Comparison of ENCODE assay signal across 8 mouse cellular contexts in the genomic region with DNA sequence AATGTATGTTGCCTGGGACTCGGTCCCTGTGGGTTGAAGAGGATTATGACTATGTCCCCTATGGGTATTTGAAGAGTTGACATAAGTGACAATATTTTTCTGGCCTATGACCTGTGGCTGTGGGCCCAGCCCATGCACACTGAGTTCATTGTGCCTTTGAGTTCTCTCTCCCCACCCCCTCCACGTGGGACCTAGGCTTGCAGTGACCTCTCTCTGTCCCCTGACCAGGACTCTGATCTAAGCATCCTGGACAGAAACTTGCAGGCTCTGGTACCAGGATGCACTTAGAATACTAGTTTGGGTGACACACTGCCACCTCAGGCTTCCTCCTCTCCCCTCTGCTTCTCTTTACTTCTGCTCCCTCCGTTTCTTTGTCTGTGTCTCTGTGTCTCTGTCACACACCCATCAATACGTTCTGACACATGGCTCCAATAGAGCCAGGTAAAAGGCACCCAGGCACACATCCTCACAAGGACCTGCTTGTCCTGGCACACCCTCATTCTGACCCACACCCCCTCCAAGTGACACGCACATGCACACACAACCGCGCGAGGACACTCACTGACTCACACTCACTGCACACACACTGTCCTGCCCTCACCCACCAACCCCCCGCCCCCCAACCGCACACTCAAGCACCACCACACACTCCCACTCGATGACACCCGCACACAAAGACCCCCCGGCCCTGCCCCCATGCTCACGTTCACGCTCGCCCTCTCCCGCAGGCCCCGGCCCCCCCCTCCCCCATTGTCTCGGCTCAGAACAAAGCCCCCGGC. TPM values are rescaled to one million over a fixed set of nuclear protein-coding genes. Genes with fewer than 3 reads are reported as not detected.
DNase-seq lines count a peak whose midpoint lies in the region; ATAC-seq and TF ChIP-seq lines count a peak whose summit lies in the region.

No protein-coding gene starts in this region.

- TF ChIP-seq POLR2A in testis, adult 2 months (IDR thresholded peaks at IDR 0.05; ENCODE audit: control insufficient read depth, low read depth, low read length) = no peak

- ATAC-seq in liver, postnatal 0 days = peak; percentile 63
- ATAC-seq in erythroblast, adult 5-6 weeks (replicated peaks; ENCODE audit: low FRiP score, poor library complexity, severe bottlenecking) = no peak
- no peak for ATAC-seq in erythroid progenitor cell, adult 5-6 weeks (replicated peaks; ENCODE audit: low FRiP score, poor library complexity, severe bottlenecking)

- no peak for TF ChIP-seq CTCF in testis, adult 2 months (IDR thresholded peaks at IDR 0.05; ENCODE audit: control insufficient read depth, insufficient read depth, insufficient replicate concordance, low read depth, low read length)
- no peak for TF ChIP-seq CTCF in liver, postnatal 0 days (IDR thresholded peaks at IDR 0.05; ENCODE audit: low read depth)

- no peak for TF ChIP-seq EP300 in liver, postnatal 0 days (IDR thresholded peaks at IDR 0.05; ENCODE audit: low read depth)

- H3K4me1 ChIP-seq in testis, adult 2 months (ENCODE audit: control insufficient read depth, insufficient read depth, low read length) = peaks cover 10% of the 10 kb centered on the region
- 0 out of 2 replicates have a peak, but pooled peaks cover 4% of the 10 kb centered on the region for H3K4me1 ChIP-seq in liver, postnatal 0 days (ENCODE audit: insufficient read depth)

- no peaks in the 10 kb centered on the region for H3K36me3 ChIP-seq in testis, adult 2 months (ENCODE audit: control insufficient read depth, insufficient read depth, low read length)
- H3K36me3 ChIP-seq in liver, postnatal 0 days (replicated peaks; ENCODE audit: insufficient read depth, low read length) = no peaks in the 10 kb centered on the region

- H3K4me3 ChIP-seq in testis, adult 2 months (ENCODE audit: control insufficient read depth, low read depth, low read length) = peak overlapping the region; percentile 83
- peak overlapping the region; percentile 48 for H3K4me3 ChIP-seq in liver, postnatal 0 days (ENCODE audit: low read depth, low read length)

- WGBS in liver, postnatal 0 days (ENCODE audit: insufficient replicate concordance) = 19% methylated on average over 19 of the region's 20 CpGs

- H3K9me3 ChIP-seq in liver, postnatal 0 days (ENCODE audit: low read length) = no peaks in the 10 kb centered on the region

- no peak overlapping the region for H3K27ac ChIP-seq in testis, adult 2 months (ENCODE audit: control insufficient read depth, insufficient read depth, low read depth, low read length)
- H3K27ac ChIP-seq in liver, postnatal 0 days (ENCODE audit: low read depth) = 0 out of 2 replicates have a peak overlapping the region, but pooled peaks have one; percentile 24

- peak; percentile 57 to 59 for DNase-seq in cerebellum, postnatal 10 days
- no peak for DNase-seq in cerebellum, adult 9-10 months
- no peak for DNase-seq in testis, postnatal 14 days (ENCODE audit: low spot score)
- peak; percentile 40 for DNase-seq in liver, postnatal 0 days
- no peak for DNase-seq in thymus, postnatal 25 days

- peak overlapping the region; percentile 67 for H3K4me2 ChIP-seq in liver, postnatal 0 days (ENCODE audit: low read depth, low read length)

- H3K9ac ChIP-seq in liver, postnatal 0 days (replicated peaks) = peak overlapping the region; percentile 45; the same call in 1 of the 2 replicates

- H3K27me3 ChIP-seq in testis, adult 2 months (ENCODE audit: control insufficient read depth, insufficient read depth, low read length) = peaks cover 4% of the 10 kb centered on the region; the same call in 1 of the 2 replicates
- peaks cover 35% of the 10 kb centered on the region for H3K27me3 ChIP-seq in liver, postnatal 0 days (ENCODE audit: insufficient read depth, low read length)

RNA-seq across cellular contexts. Expression of a gene that starts 0.8 kb away (rescaled TPM):
- polyA plus RNA-seq in testis, adult 2 months (2012; rRNA removed) = 3.2 and 5.5 TPM in 2 replicates
- polyA plus RNA-seq in liver, postnatal 0 days (2015; fragmentation: Nextera tagmentation; extraction: Ambion mirVana) = 0.45 and 0.58 TPM in 2 replicates
- total RNA-seq in erythroblast, adult 5-6 weeks (2015; ENCODE audit: low replicate concordance) = not detected in 2 replicates
- total RNA-seq in erythroblast, adult 5-6 weeks (2017; ENCODE audit: low replicate concordance) = 0.17 TPM in 1 of 2 replicates, not detected in the other
- total RNA-seq in erythroid progenitor cell, adult 5-6 weeks (2015; ENCODE audit: low replicate concordance) = not detected in 2 replicates
- not detected in 2 replicates for total RNA-seq in erythroid progenitor cell, adult 5-6 weeks (2017; ENCODE audit: low replicate concordance)

RNA-seq across cellular contexts. Expression of a gene that starts 24.2 kb away (rescaled TPM):
- polyA plus RNA-seq in testis, adult 2 months (2012; rRNA removed) = 73.3 and 97.2 TPM in 2 replicates
- polyA plus RNA-seq in liver, postnatal 0 days (2015; fragmentation: Nextera tagmentation; extraction: Ambion mirVana) = 405 and 416 TPM in 2 replicates
- total RNA-seq in erythroblast, adult 5-6 weeks (2015; ENCODE audit: low replicate concordance) = 52.9 and 69.0 TPM in 2 replicates
- 13.7 and 34.7 TPM in 2 replicates for total RNA-seq in erythroblast, adult 5-6 weeks (2017; ENCODE audit: low replicate concordance)
- 27.8 and 38.1 TPM in 2 replicates for total RNA-seq in erythroid progenitor cell, adult 5-6 weeks (2015; ENCODE audit: low replicate concordance)
- 15.9 and 28.3 TPM in 2 replicates for total RNA-seq in erythroid progenitor cell, adult 5-6 weeks (2017; ENCODE audit: low replicate concordance)

RNA-seq across cellular contexts. Expression of a gene that starts 34.7 kb away (rescaled TPM):
- 9.9 and 10.5 TPM in 2 replicates for polyA plus RNA-seq in testis, adult 2 months (2012; rRNA removed)
- 60.9 and 65.8 TPM in 2 replicates for polyA plus RNA-seq in liver, postnatal 0 days (2015; fragmentation: Nextera tagmentation; extraction: Ambion mirVana)
- 34.0 and 41.8 TPM in 2 replicates for total RNA-seq in erythroblast, adult 5-6 weeks (2015; ENCODE audit: low replicate concordance)
- total RNA-seq in erythroblast, adult 5-6 weeks (2017; ENCODE audit: low replicate concordance) = 14.2 and 19.1 TPM in 2 replicates
- total RNA-seq in erythroid progenitor cell, adult 5-6 weeks (2015; ENCODE audit: low replicate concordance) = 61.2 and 72.8 TPM in 2 replicates
- total RNA-seq in erythroid progenitor cell, adult 5-6 weeks (2017; ENCODE audit: low replicate concordance) = 35.4 and 38.4 TPM in 2 replicates

RNA-seq across cellular contexts. Expression of a gene that starts 42.5 kb away (rescaled TPM):
- polyA plus RNA-seq in testis, adult 2 months (2012; rRNA removed) = 472 and 503 TPM in 2 replicates
- polyA plus RNA-seq in liver, postnatal 0 days (2015; fragmentation: Nextera tagmentation; extraction: Ambion mirVana) = 104 and 110 TPM in 2 replicates
- 71.5 and 113 TPM in 2 replicates for total RNA-seq in erythroblast, adult 5-6 weeks (2015; ENCODE audit: low replicate concordance)
- total RNA-seq in erythroblast, adult 5-6 weeks (2017; ENCODE audit: low replicate concordance) = 44.5 and 58.7 TPM in 2 replicates
- total RNA-seq in erythroid progenitor cell, adult 5-6 weeks (2015; ENCODE audit: low replicate concordance) = 121 and 145 TPM in 2 replicates
- 45.8 and 90.2 TPM in 2 replicates for total RNA-seq in erythroid progenitor cell, adult 5-6 weeks (2017; ENCODE audit: low replicate concordance)

RNA-seq across cellular contexts. Expression of a gene that starts 49.5 kb away (rescaled TPM):
- 2.1 and 2.4 TPM in 2 replicates for polyA plus RNA-seq in testis, adult 2 months (2012; rRNA removed)
- 10.6 and 11.6 TPM in 2 replicates for polyA plus RNA-seq in liver, postnatal 0 days (2015; fragmentation: Nextera tagmentation; extraction: Ambion mirVana)
- total RNA-seq in erythroblast, adult 5-6 weeks (2015; ENCODE audit: low replicate concordance) = 7.3 and 16.7 TPM in 2 replicates
- total RNA-seq in erythroblast, adult 5-6 weeks (2017; ENCODE audit: low replicate concordance) = 2.4 and 26.3 TPM in 2 replicates
- 4.7 and 8.8 TPM in 2 replicates for total RNA-seq in erythroid progenitor cell, adult 5-6 weeks (2015; ENCODE audit: low replicate concordance)
- total RNA-seq in erythroid progenitor cell, adult 5-6 weeks (2017; ENCODE audit: low replicate concordance) = 3.8 and 7.8 TPM in 2 replicates

Comparison
In these comparisons a context has a peak if more than half of its experiments do, and no peak if none do; other contexts are left out.
1. DNase-seq: peak in cerebellum, postnatal 10 days (2 of 2) and liver, postnatal 0 days (single experiment); none in cerebellum, adult 9-10 months (single experiment), testis, postnatal 14 days (single experiment) and thymus, postnatal 25 days (single experiment).